Mouse (Mus musculus): ENCODE measurements around the gene Fggy. TPM values are rescaled to one million over a fixed set of nuclear protein-coding genes. Genes with fewer than 3 reads are reported as not detected.

Gene Fggy
- polyA plus RNA-seq, 2 experiments, result 14.9 to 19.3 TPM

- no peaks in the 10 kb centered on the region for H3K36me3 ChIP-seq (replicated peaks; ENCODE audit: control insufficient read depth, insufficient read depth, low read depth)
- WGBS (ENCODE audit: insufficient replicate concordance), result 50% methylated on average over 2 of the region's 2 CpGs
- no peak overlapping the region for H3K4me3 ChIP-seq (ENCODE audit: insufficient read depth in 1 of 2, low read depth in 2 of 2, low read length in 2 of 2)
- DNase-seq (ENCODE audit: low read depth in 3 of 3, low spot score in 3 of 3) (no peak), ATAC-seq (ENCODE audit: insufficient read depth) (no peak)
- no peaks in the 10 kb centered on the region; a peak in 1 of 4 replicates for H3K4me1 ChIP-seq (replicated peaks; ENCODE audit: control insufficient read depth in 2 of 2, insufficient read depth in 2 of 2, low read length in 1 of 2)
- H3K27me3 ChIP-seq (ENCODE audit: control insufficient read depth, insufficient read depth, low read length), result no peaks in the 10 kb centered on the region
- H3K9me3 ChIP-seq (ENCODE audit: control insufficient read depth, low read length), result no peaks in the 10 kb centered on the region
- H3K27ac ChIP-seq, result no peak overlapping the region
- H3K4me2 ChIP-seq (ENCODE audit: low read depth), result no peak overlapping the region
- no peak overlapping the region for H3K9ac ChIP-seq (replicated peaks)
- TF ChIP-seq CTCF (IDR thresholded peaks at IDR 0.05; ENCODE audit: low read depth), result no peak
- no peak for TF ChIP-seq EP300 (IDR thresholded peaks at IDR 0.05; ENCODE audit: low read depth)
Observed at GRCm38 (mm10) chr4:95909689-95910654, 352.7 kb downstream of the Fggy start.

GRCm38 (mm10) chr4:95913026-95913425, 355.7 kb downstream of the Fggy start:
- Histone ChIP-seq H3K9ac (replicated peaks) (no peak overlapping the region), H3K36me3 (replicated peaks; ENCODE audit: control insufficient read depth, insufficient read depth, low read depth) (no peaks in the 10 kb centered on the region), H3K4me2 (ENCODE audit: low read depth) (no peak overlapping the region), H3K9me3 (ENCODE audit: control insufficient read depth, low read length) (no peaks in the 10 kb centered on the region), H3K4me1 (replicated peaks; ENCODE audit: control insufficient read depth in 2 of 2, insufficient read depth in 2 of 2, low read length in 1 of 2) (no peaks in the 10 kb centered on the region; a peak in 1 of 4 replicates), H3K27ac (no peak overlapping the region), H3K27me3 (ENCODE audit: control insufficient read depth, insufficient read depth, low read length) (no peaks in the 10 kb centered on the region), H3K4me3 (ENCODE audit: insufficient read depth in 1 of 2, low read depth in 2 of 2, low read length in 2 of 2) (no peak overlapping the region)
- DNase-seq (ENCODE audit: low read depth in 3 of 3, low spot score in 3 of 3) (no peak), ATAC-seq (ENCODE audit: insufficient read depth) (no peak)
- no peak for TF ChIP-seq EP300 (IDR thresholded peaks at IDR 0.05; ENCODE audit: low read depth)
- no peak for TF ChIP-seq CTCF (IDR thresholded peaks at IDR 0.05; ENCODE audit: low read depth)
- 68% methylated on average over 1 of the region's 1 CpGs for WGBS (ENCODE audit: insufficient replicate concordance)

- Histone ChIP-seq H3K36me3 (replicated peaks; ENCODE audit: control insufficient read depth, insufficient read depth, low read depth) (no peaks in the 10 kb centered on the region), H3K4me3 (ENCODE audit: insufficient read depth in 1 of 2, low read depth in 2 of 2, low read length in 2 of 2) (no peak overlapping the region), H3K4me2 (ENCODE audit: low read depth) (no peak overlapping the region), H3K9me3 (ENCODE audit: control insufficient read depth, low read length) (no peaks in the 10 kb centered on the region), H3K4me1 (replicated peaks; ENCODE audit: control insufficient read depth in 2 of 2, insufficient read depth in 2 of 2, low read length in 1 of 2) (no peaks in the 10 kb centered on the region), H3K27me3 (ENCODE audit: control insufficient read depth, insufficient read depth, low read length) (no peaks in the 10 kb centered on the region), H3K9ac (replicated peaks) (no peak overlapping the region), H3K27ac (no peak overlapping the region)
- ATAC-seq (ENCODE audit: insufficient read depth) (no peak), DNase-seq (ENCODE audit: low read depth in 3 of 3, low spot score in 3 of 3) (no peak)
- TF ChIP-seq CTCF (IDR thresholded peaks at IDR 0.05; ENCODE audit: low read depth), result no peak
- no peak for TF ChIP-seq EP300 (IDR thresholded peaks at IDR 0.05; ENCODE audit: low read depth)
- WGBS (ENCODE audit: insufficient replicate concordance), result 62% methylated on average over 8 of the region's 8 CpGs
Observed at GRCm38 (mm10) chr4:95915628-95916579, 358.6 kb downstream of the Fggy start.

GRCm38 (mm10) chr4:95917703-95918102, 360.4 kb downstream of the Fggy start:
- no peak overlapping the region for H3K27ac ChIP-seq
- no peak overlapping the region for H3K9ac ChIP-seq (replicated peaks)
- no peaks in the 10 kb centered on the region for H3K36me3 ChIP-seq (replicated peaks; ENCODE audit: control insufficient read depth, insufficient read depth, low read depth)
- WGBS (ENCODE audit: insufficient replicate concordance), result 54% methylated on average over 6 of the region's 6 CpGs
- H3K9me3 ChIP-seq (ENCODE audit: control insufficient read depth, low read length), result no peaks in the 10 kb centered on the region
- H3K27me3 ChIP-seq (ENCODE audit: control insufficient read depth, insufficient read depth, low read length), result no peaks in the 10 kb centered on the region
- no peaks in the 10 kb centered on the region for H3K4me1 ChIP-seq (replicated peaks; ENCODE audit: control insufficient read depth in 2 of 2, insufficient read depth in 2 of 2, low read length in 1 of 2)
- TF ChIP-seq EP300 (IDR thresholded peaks at IDR 0.05; ENCODE audit: low read depth) (no peak), CTCF (IDR thresholded peaks at IDR 0.05; ENCODE audit: low read depth) (no peak)
- no peak overlapping the region for H3K4me2 ChIP-seq (ENCODE audit: low read depth)
- ATAC-seq (ENCODE audit: insufficient read depth), result no peak
- H3K4me3 ChIP-seq (ENCODE audit: insufficient read depth in 1 of 2, low read depth in 2 of 2, low read length in 2 of 2), result no peak overlapping the region
- DNase-seq (ENCODE audit: low read depth in 3 of 3, low spot score in 3 of 3), result no peak

Measured in liver, embryonic 14.5 days (tissue).